ENCODE assay signal across 19 mouse cellular contexts in genomic region chr11:30175623-30176022, GRCm38 (mm10).
DNase-seq lines count a peak whose midpoint lies in the region; ATAC-seq lines count a peak whose summit lies in the region.
"Had no signal": no experiment of that assay in that cellular context is flagged by ENCODE, and none has a peak within 500 bp of the region (broad histone marks: within the 10 kb centered on the region; RNA-seq: fewer than 3 reads in every experiment).

No protein-coding gene starts in this region.

- ATAC-seq in forebrain, embryonic 11.5 days (replicated peaks; ENCODE audit: low FRiP score) = 0 out of 2 replicates have a peak, but pooled peaks have one; percentile 4
- no peak for ATAC-seq in lung, embryonic 16.5 days (ENCODE audit: low read depth)
- ATAC-seq in megakaryocyte, adult 5-6 weeks (ENCODE audit: poor library complexity, severe bottlenecking) = peak; percentile 72
- no peak for ATAC-seq in midbrain, embryonic 14.5 days (ENCODE audit: low FRiP score, low TSS enrichment)
- no peak for ATAC-seq in kidney, embryonic 16.5 days (ENCODE audit: low FRiP score, low TSS enrichment)
- ATAC-seq: hindbrain, embryonic 16.5 days; inflammation-experienced regulatory T-cells, adult 6 months had no signal

- no peaks in the 10 kb centered on the region for H3K9me3 ChIP-seq in forebrain, embryonic 11.5 days (ENCODE audit: control insufficient read depth, low read length)
- H3K9me3 ChIP-seq in forebrain, embryonic 10.5 days = no peaks in the 10 kb centered on the region
- H3K9me3 ChIP-seq in lung, embryonic 16.5 days (ENCODE audit: control insufficient read depth, low read length) = no peaks in the 10 kb centered on the region
- no peaks in the 10 kb centered on the region for H3K9me3 ChIP-seq in midbrain, embryonic 14.5 days (ENCODE audit: control insufficient read depth, low read length)
- H3K9me3 ChIP-seq in kidney, embryonic 16.5 days (ENCODE audit: low read length) = no peaks in the 10 kb centered on the region
- H3K9me3 ChIP-seq: embryonic facial prominence, embryonic 13.5 days; heart, embryonic 13.5 days; hindbrain, embryonic 12.5 days had no signal

- no peaks in the 10 kb centered on the region for H3K36me3 ChIP-seq in forebrain, embryonic 11.5 days (ENCODE audit: control insufficient read depth, insufficient read depth, low read length)
- H3K36me3 ChIP-seq in forebrain, embryonic 10.5 days (replicated peaks) = peaks cover 5% of the 10 kb centered on the region; the same call in 1 of the 2 replicates
- H3K36me3 ChIP-seq in lung, embryonic 16.5 days (ENCODE audit: control insufficient read depth, insufficient read depth, low read length) = peaks cover 5% of the 10 kb centered on the region; the same call in 1 of the 2 replicates
- no peaks in the 10 kb centered on the region for H3K36me3 ChIP-seq in midbrain, embryonic 14.5 days (ENCODE audit: control insufficient read depth, insufficient read depth, low read length)
- no peaks in the 10 kb centered on the region for H3K36me3 ChIP-seq in kidney, embryonic 16.5 days (ENCODE audit: insufficient read depth, low read length)
- H3K36me3 ChIP-seq: embryonic facial prominence, embryonic 13.5 days; hindbrain, embryonic 12.5 days had no signal

- no peak for DNase-seq in forebrain, embryonic 11.5 days (ENCODE audit: low spot score)
- DNase-seq in forebrain, embryonic 10.5 days (ENCODE audit: extremely low spot score, low spot score) = no peak
- DNase-seq in lung, postnatal 36 days = no peak
- DNase-seq in midbrain, embryonic 14.5 days = no peak
- DNase-seq: cerebellum, adult 11-12 months; cerebellum, adult 9-10 months; cerebellum, postnatal 25 days; gastrocnemius, adult 2 months; gastrocnemius, postnatal 25 days; heart, adult 11 months; heart, postnatal 36 days had no signal

- H3K4me2 ChIP-seq in forebrain, embryonic 11.5 days (ENCODE audit: low read depth, low read length, severe bottlenecking) = no peak overlapping the region
- no peak overlapping the region for H3K4me2 ChIP-seq in lung, embryonic 16.5 days (ENCODE audit: low read depth, low read length)
- H3K4me2 ChIP-seq in midbrain, embryonic 14.5 days (ENCODE audit: low read length) = no peak overlapping the region
- no peak overlapping the region for H3K4me2 ChIP-seq in kidney, embryonic 16.5 days (replicated peaks; ENCODE audit: low read depth, low read length)
- H3K4me2 ChIP-seq: embryonic facial prominence, embryonic 13.5 days; heart, embryonic 13.5 days; hindbrain, embryonic 12.5 days had no signal

- H3K9ac ChIP-seq in forebrain, embryonic 11.5 days (ENCODE audit: low read length) = no peak overlapping the region
- H3K9ac ChIP-seq in lung, embryonic 16.5 days (ENCODE audit: low read length) = no peak overlapping the region
- no peak overlapping the region for H3K9ac ChIP-seq in midbrain, embryonic 14.5 days (replicated peaks; ENCODE audit: low read length)
- H3K9ac ChIP-seq in kidney, embryonic 16.5 days (replicated peaks; ENCODE audit: low read length) = no peak overlapping the region
- H3K9ac ChIP-seq: embryonic facial prominence, embryonic 13.5 days; heart, embryonic 13.5 days; hindbrain, embryonic 12.5 days had no signal

- H3K4me3 ChIP-seq in forebrain, embryonic 11.5 days (ENCODE audit: low read depth, low read length) = no peak overlapping the region
- no peak overlapping the region for H3K4me3 ChIP-seq in forebrain, embryonic 10.5 days
- H3K4me3 ChIP-seq in lung, embryonic 16.5 days (ENCODE audit: low read length) = no peak overlapping the region
- H3K4me3 ChIP-seq in midbrain, embryonic 14.5 days (replicated peaks; ENCODE audit: low read depth, low read length) = no peak overlapping the region
- H3K4me3 ChIP-seq in kidney, embryonic 16.5 days (ENCODE audit: low read length) = no peak overlapping the region
- H3K4me3 ChIP-seq: embryonic facial prominence, embryonic 13.5 days; gastrocnemius, adult 2 months; heart, embryonic 13.5 days; hindbrain, embryonic 12.5 days had no signal

- no peaks in the 10 kb centered on the region for H3K27me3 ChIP-seq in forebrain, embryonic 11.5 days (ENCODE audit: control insufficient read depth, insufficient read depth, low read length)
- no peaks in the 10 kb centered on the region for H3K27me3 ChIP-seq in forebrain, embryonic 10.5 days (ENCODE audit: poor library complexity, severe bottlenecking)
- no peaks in the 10 kb centered on the region for H3K27me3 ChIP-seq in lung, embryonic 16.5 days (ENCODE audit: control insufficient read depth, insufficient read depth, low read depth, low read length)
- H3K27me3 ChIP-seq in midbrain, embryonic 14.5 days (ENCODE audit: control insufficient read depth, insufficient read depth, low read length) = no peaks in the 10 kb centered on the region
- H3K27me3 ChIP-seq in kidney, embryonic 16.5 days (ENCODE audit: insufficient read depth, low read length) = no peaks in the 10 kb centered on the region
- H3K27me3 ChIP-seq: embryonic facial prominence, embryonic 13.5 days; heart, embryonic 13.5 days; hindbrain, embryonic 12.5 days had no signal

- H3K4me1 ChIP-seq in forebrain, embryonic 11.5 days (replicated peaks; ENCODE audit: control insufficient read depth, insufficient read depth, low read length) = 0 out of 2 replicates have a peak, but pooled peaks cover 2% of the 10 kb centered on the region
- H3K4me1 ChIP-seq in forebrain, embryonic 10.5 days = peaks cover 20% of the 10 kb centered on the region
- H3K4me1 ChIP-seq in lung, embryonic 16.5 days (replicated peaks; ENCODE audit: control insufficient read depth, insufficient read depth, low read length) = peaks cover 14% of the 10 kb centered on the region
- H3K4me1 ChIP-seq in midbrain, embryonic 14.5 days (ENCODE audit: control insufficient read depth, insufficient read depth, low read length) = no peaks in the 10 kb centered on the region
- H3K4me1 ChIP-seq in kidney, embryonic 16.5 days (ENCODE audit: insufficient read depth, low read length) = peaks cover 37% of the 10 kb centered on the region
- H3K4me1 ChIP-seq: hindbrain, embryonic 12.5 days had no signal

- WGBS in forebrain, embryonic 11.5 days = 87% methylated on average over 1 of the region's 1 CpGs
- WGBS in forebrain, embryonic 10.5 days = 84% methylated on average over 1 of the region's 1 CpGs
- WGBS in lung, embryonic 16.5 days = 37% methylated on average over 1 of the region's 1 CpGs
- WGBS in midbrain, embryonic 14.5 days = 91% methylated on average over 1 of the region's 1 CpGs
- WGBS in kidney, embryonic 16.5 days = 65% methylated on average over 1 of the region's 1 CpGs

- no peak overlapping the region for H3K27ac ChIP-seq in forebrain, embryonic 11.5 days (ENCODE audit: low read depth, low read length)
- H3K27ac ChIP-seq in forebrain, embryonic 10.5 days = no peak overlapping the region
- 0 out of 2 replicates have a peak overlapping the region, but pooled peaks have one; percentile 2 for H3K27ac ChIP-seq in lung, embryonic 16.5 days (ENCODE audit: low read length)
- no peak overlapping the region for H3K27ac ChIP-seq in midbrain, embryonic 14.5 days (replicated peaks; ENCODE audit: low read depth, low read length)
- H3K27ac ChIP-seq in kidney, embryonic 16.5 days (ENCODE audit: low read length) = no peak overlapping the region
- H3K27ac ChIP-seq: embryonic facial prominence, embryonic 13.5 days; gastrocnemius, adult 2 months; hindbrain, embryonic 12.5 days had no signal

Comparison
In these comparisons a context has a peak if more than half of its experiments do, and no peak if none do; other contexts are left out.
1. ATAC-seq: peak in forebrain, embryonic 11.5 days (single experiment) and megakaryocyte, adult 5-6 weeks (single experiment); none in lung, embryonic 16.5 days (single experiment), midbrain, embryonic 14.5 days (single experiment) and kidney, embryonic 16.5 days (single experiment).